Mouse (Mus musculus) embryonic facial prominence, embryonic 14.5 days (tissue): ENCODE measurements at regions not wholly inside any gene's neighbourhood (a gene's known extent, or its start where the extent isn't known, plus 50 kb on each side); places are given as distances from the start of the nearest gene placed in this dataset.

Experiments
- ATAC-seq: fragments of 200-750 bp; cut with Nextera tagmentation; 2 replicates; pipeline ENCODE4 v1.8.0; 2017; ENCODE audit warnings: low read depth, moderate number of reproducible peaks, moderate TSS enrichment
- DNase-seq: peaks from one replicate; pipeline ENCODE4 v3.0.0-alpha.2; 2015; ENCODE audit warnings: low spot score
- H3K27ac ChIP-seq: fragments of 300-500 bp; sonication (generic); replicated peaks from 2 replicates; pipeline ENCODE4 v1.5.1; 2014; ENCODE audit warnings: low read depth, mild to moderate bottlenecking, low read length, moderate library complexity
- H3K27me3 ChIP-seq: fragments of 300-500 bp; sonication (generic); replicated peaks from 2 replicates; pipeline ENCODE4 v1.6.1; 2014; ENCODE audit warnings: low read length; ENCODE audit not compliant: control insufficient read depth, insufficient read depth
- H3K36me3 ChIP-seq: fragments of 300-500 bp; sonication (generic); 2 replicates; pipeline ENCODE4 v1.6.1; 2014; ENCODE audit warnings: low read length, mixed read lengths; ENCODE audit not compliant: control insufficient read depth, insufficient read depth
- H3K4me1 ChIP-seq: fragments of 300-500 bp; sonication (generic); 2 replicates; pipeline ENCODE4 v1.6.1; 2014; ENCODE audit warnings: antibody characterized with exemption, low read length; ENCODE audit not compliant: control insufficient read depth, insufficient read depth
- H3K4me2 ChIP-seq: fragments of 300-500 bp; sonication (generic); 2 replicates; pipeline ENCODE4 v1.6.1; 2014; ENCODE audit warnings: low read depth, mild to moderate bottlenecking, low read length, moderate library complexity, mixed read lengths
- H3K4me3 ChIP-seq: fragments of 300-500 bp; sonication (generic); 2 replicates; pipeline ENCODE4 v1.5.1; 2014; ENCODE audit warnings: low read depth, mild to moderate bottlenecking, low read length
- H3K9ac ChIP-seq: fragments of 300-500 bp; sonication (generic); 2 replicates; pipeline ENCODE4 v1.6.1; 2014; ENCODE audit warnings: low read depth, mild to moderate bottlenecking, low read length, moderate library complexity, mixed read lengths
- H3K9me3 ChIP-seq: fragments of 300-500 bp; sonication (generic); 2 replicates; pipeline ENCODE4 v1.6.1; 2016; ENCODE audit warnings: low read length; ENCODE audit not compliant: control insufficient read depth
- WGBS: fragments of 180-500 bp; shearing (Covaris S2); extraction: QIAGEN DNeasy Blood & Tissue Kit; methylation state at CpG from one replicate; pipeline ENCODE4 v1.1.7; 2014; 5-methylcytosine and 5-hydroxymethylcytosine counted together

DNA sequence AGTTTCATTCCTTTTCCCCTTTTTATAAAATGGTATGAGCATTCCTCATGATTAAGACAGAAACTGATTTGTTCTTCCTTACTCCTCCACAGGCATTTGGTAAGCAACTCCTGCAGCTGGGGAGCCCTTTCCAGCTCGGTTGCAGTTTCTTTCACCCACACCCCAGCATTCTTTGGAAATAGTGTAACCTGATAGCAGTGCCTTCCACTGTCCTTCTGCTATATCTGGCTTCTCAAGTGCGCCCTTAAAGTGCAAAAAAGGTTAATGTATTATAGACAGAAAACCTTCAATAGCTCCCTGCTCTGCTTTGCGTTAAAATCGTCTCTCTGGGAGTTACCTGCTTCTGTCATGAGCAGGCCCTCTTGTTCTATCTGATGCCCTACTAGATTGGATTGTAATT, 278.0 kb downstream of the Epha7 start:
- Histone ChIP-seq H3K4me3 (no peak overlapping the region), H3K4me2 (no peak overlapping the region), H3K9me3 (no peaks in the 10 kb centered on the region), H3K36me3 (no peaks in the 10 kb centered on the region), H3K27ac (no peak overlapping the region), H3K27me3 (no peaks in the 10 kb centered on the region), H3K9ac (no peak overlapping the region), H3K4me1 (0 out of 2 replicates have a peak, but pooled peaks cover 3% of the 10 kb centered on the region)
- DNase-seq (peak; percentile 18), ATAC-seq (no peak)
- WGBS: 17% methylated on average over 4 of the region's 4 CpGs

DNA sequence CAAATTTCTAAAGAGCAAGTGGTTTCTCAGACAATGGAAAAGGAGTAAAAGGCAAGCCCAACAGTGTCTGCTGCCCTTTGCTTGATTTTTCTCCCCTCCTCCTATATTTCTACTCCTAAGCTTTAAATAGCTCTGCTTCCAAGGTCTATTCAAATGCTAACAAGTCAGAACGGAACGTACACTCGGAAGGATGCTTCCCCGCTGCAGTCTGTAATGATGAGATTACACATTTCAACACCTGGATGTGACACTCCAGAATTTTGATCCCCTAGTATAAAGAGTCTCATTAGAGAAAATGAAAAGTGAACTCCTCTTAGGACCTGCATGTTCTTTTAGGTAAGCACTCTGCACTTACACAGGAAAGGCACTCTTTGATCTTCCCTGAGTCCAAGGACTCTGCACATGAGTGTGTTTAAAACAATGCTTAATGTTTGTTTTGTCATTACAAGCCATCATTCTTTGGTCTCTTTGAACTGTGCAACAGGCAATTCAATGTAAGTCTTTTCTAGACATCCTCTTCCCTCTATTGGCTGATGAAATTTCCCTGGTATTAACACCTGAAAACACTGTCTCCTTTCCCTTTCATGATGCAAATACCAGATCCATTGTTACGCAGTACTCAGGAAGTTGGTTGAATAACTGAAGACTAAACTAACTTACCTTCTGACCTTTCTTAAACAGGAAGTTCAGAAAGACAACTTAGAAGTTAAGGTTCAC, 278.7 kb downstream of the Epha7 start:
- DNase-seq: peak; percentile 42
- ATAC-seq: peak; percentile 62; the same call in 1 of the 2 replicates
- Histone ChIP-seq H3K27ac (no peak overlapping the region), H3K4me3 (no peak overlapping the region), H3K4me2 (no peak overlapping the region), H3K9ac (no peak overlapping the region), H3K27me3 (no peaks in the 10 kb centered on the region), H3K36me3 (no peaks in the 10 kb centered on the region), H3K4me1 (0 out of 2 replicates have a peak, but pooled peaks cover 3% of the 10 kb centered on the region), H3K9me3 (no peaks in the 10 kb centered on the region)
- 52% methylated on average over 5 of the region's 5 CpGs for WGBS

DNA sequence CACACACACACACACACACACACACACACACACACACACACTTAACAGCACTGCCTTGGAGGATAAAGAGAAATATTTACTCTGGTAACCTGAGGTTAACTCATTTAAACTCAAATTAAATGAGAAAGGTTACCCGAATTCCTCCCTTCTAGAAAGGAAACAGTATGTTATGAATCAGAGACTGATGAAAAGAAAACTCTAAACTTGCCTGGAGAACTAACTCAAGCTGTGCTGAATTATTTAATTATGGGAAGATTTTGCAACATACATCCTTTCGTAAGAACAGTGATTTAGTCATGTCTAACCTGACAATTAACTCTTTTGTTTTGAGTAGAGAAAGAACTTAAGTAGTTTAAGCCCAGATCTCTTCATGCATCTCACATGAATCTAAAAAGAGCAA, 289.4 kb downstream of the Epha7 start:
- no peaks in the 10 kb centered on the region for H3K36me3 ChIP-seq
- H3K9me3 ChIP-seq: no peaks in the 10 kb centered on the region
- 27% methylated on average over 2 of the region's 2 CpGs for WGBS
- no peak overlapping the region for H3K4me2 ChIP-seq
- no peak overlapping the region for H3K4me3 ChIP-seq
- no peak overlapping the region for H3K27ac ChIP-seq
- ATAC-seq (0 out of 2 replicates have a peak, but pooled peaks have one; percentile 12), DNase-seq (no peak)
- H3K9ac ChIP-seq: no peak overlapping the region
- H3K27me3 ChIP-seq: no peaks in the 10 kb centered on the region
- H3K4me1 ChIP-seq: no peaks in the 10 kb centered on the region

DNA sequence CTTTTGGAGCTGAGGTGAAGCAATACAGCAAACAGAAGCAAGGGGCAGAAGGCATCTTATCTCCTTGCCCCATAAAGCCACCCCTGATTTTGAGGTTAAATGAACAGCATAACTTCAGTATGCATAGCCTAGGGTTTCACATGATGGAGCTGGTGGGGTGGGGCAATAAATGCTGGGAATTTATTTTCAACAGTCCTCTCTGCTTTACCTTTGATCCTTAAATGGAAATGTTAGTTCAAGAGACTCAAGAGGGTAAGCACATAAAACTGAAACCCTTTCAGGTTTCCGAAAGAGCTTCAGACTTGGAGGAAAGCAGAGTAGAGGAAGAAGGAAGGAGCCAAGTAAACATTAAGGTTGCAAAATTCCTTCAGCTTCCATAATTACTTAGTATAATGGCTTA, 290.5 kb downstream of the Epha7 start:
- WGBS: 59% methylated on average over 1 of the region's 1 CpGs
- H3K9me3 ChIP-seq: no peaks in the 10 kb centered on the region
- DNase-seq (no peak), ATAC-seq (no peak)
- no peak overlapping the region for H3K9ac ChIP-seq
- no peaks in the 10 kb centered on the region for H3K27me3 ChIP-seq
- no peaks in the 10 kb centered on the region for H3K4me1 ChIP-seq
- H3K27ac ChIP-seq: no peak overlapping the region
- no peaks in the 10 kb centered on the region for H3K36me3 ChIP-seq
- no peak overlapping the region for H3K4me3 ChIP-seq
- no peak overlapping the region for H3K4me2 ChIP-seq

DNA sequence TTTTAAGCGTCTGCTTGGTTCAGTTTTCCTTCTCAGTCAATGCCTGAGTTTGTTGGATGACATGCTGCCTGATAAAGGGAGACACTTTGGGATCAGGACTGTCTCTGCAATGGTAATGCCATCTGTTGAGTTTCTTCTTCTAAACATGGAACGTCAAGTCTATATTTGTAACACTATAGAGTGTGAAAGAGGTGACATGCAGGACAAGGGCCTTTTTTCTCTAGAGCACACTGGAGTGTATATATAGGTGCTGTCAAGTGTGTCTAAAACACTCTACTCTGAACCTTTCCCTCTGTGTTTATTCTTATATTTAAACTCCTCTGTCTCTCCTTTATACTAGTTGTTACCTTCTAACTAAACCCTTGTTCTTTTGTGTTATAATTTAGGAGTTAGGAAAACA, 299.6 kb downstream of the Epha7 start:
- H3K9me3 ChIP-seq: no peaks in the 10 kb centered on the region
- H3K27me3 ChIP-seq: no peaks in the 10 kb centered on the region
- no peak overlapping the region for H3K9ac ChIP-seq
- H3K4me1 ChIP-seq: no peaks in the 10 kb centered on the region
- DNase-seq (no peak), ATAC-seq (no peak)
- no peaks in the 10 kb centered on the region for H3K36me3 ChIP-seq
- no peak overlapping the region for H3K4me2 ChIP-seq
- no peak overlapping the region for H3K4me3 ChIP-seq
- no peak overlapping the region for H3K27ac ChIP-seq
- 90% methylated on average over 2 of the region's 2 CpGs for WGBS

DNA sequence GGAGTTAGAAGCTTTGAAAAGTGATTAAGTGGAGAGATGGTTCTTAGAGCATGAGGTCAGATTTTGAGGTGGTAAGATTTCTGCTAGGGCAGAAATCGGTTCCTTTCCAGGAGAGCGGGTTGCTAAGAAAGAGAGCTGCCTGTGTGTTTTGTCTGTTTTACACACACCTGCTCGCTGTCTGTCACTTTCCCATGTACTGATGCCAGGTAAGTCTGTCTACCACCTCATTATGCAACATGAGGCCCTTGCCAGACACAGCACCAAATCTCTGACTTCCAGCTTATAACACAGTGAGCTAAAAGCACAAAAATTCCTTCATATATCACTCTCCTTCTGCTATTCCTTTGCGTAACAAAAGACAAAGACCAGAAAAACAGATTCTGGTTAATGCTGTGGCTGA, 304.1 kb downstream of the Epha7 start:
- Histone ChIP-seq H3K4me1 (peaks cover 16% of the 10 kb centered on the region), H3K27ac (no peak overlapping the region), H3K27me3 (no peaks in the 10 kb centered on the region), H3K9ac (no peak overlapping the region), H3K4me2 (no peak overlapping the region), H3K9me3 (no peaks in the 10 kb centered on the region), H3K4me3 (no peak overlapping the region), H3K36me3 (no peaks in the 10 kb centered on the region)
- WGBS: 84% methylated on average over 4 of the region's 4 CpGs
- ATAC-seq (no peak), DNase-seq (no peak)

DNA sequence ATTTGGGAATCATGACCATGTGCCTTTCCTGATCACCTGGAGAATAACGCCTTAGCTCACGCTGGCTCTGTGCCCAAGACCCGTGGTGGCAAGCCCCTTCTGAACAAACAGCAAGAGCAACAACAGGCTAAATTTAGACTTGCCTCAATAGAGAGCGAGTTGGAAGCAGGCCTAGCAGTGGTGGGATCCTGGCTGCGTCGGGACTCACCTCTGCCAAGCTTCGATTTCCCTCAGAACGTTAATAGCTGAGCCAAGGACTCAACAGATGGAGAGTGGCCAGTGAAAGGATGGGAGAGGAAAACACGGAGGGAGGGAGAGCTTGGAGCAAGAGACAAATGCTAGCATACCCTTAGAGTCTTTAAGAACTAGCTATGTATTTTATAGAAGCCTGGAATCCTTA, 305.0 kb downstream of the Epha7 start:
- 34% methylated on average over 9 of the region's 9 CpGs for WGBS
- Histone ChIP-seq H3K4me3 (no peak overlapping the region), H3K4me2 (0 out of 2 replicates have a peak overlapping the region, but pooled peaks have one; percentile 10), H3K9ac (no peak overlapping the region), H3K4me1 (peaks cover 16% of the 10 kb centered on the region), H3K27ac (no peak overlapping the region; the same call in 1 of the 2 replicates), H3K36me3 (no peaks in the 10 kb centered on the region), H3K9me3 (no peaks in the 10 kb centered on the region), H3K27me3 (no peaks in the 10 kb centered on the region)
- DNase-seq (peak; percentile 89), ATAC-seq (peak; percentile 78; the same call in 1 of the 2 replicates)

DNA sequence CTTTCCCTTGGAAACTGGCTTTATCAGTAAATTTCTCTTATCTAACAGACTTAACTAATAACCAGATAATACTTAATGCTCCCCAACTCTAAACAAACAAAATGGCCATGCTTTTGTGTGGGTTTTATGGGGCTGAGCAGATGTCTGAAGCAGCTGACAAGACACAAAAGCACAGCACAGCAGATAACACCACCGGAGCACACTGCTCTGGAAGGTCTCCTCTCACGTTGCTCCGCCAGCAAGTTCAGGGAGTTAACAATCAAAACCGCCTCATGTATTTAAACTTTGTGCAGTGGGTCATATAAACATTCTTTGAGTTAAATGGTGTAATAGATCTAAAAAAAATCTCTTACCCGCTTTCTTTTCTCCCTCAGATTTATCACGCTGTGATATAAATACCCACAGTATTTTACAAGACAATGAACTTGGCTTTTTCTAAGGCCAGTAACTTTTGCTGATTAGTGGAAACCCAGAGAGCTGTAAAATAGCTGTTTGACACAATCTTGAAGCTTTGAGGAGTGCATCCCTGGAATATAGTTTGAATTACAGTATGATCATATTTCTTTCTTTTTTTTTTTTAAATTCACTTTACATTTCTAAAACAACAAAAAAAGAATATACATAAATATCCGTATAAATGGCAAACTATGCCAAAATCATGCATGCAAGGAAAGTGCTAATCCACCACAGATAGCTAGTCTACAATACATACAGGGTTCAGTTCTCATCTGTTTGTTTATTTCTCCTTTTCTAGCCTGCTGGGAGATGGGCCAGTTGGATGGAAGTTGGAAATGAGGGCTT, 305.9 kb downstream of the Epha7 start:
- DNase-seq (peak; percentile 46), ATAC-seq (no peak)
- no peak overlapping the region for H3K27ac ChIP-seq
- H3K36me3 ChIP-seq: no peaks in the 10 kb centered on the region
- peaks cover 16% of the 10 kb centered on the region for H3K4me1 ChIP-seq
- 39% methylated on average over 7 of the region's 7 CpGs for WGBS
- H3K27me3 ChIP-seq: no peaks in the 10 kb centered on the region
- no peak overlapping the region for H3K9ac ChIP-seq
- no peak overlapping the region for H3K4me3 ChIP-seq
- H3K4me2 ChIP-seq: no peak overlapping the region
- no peaks in the 10 kb centered on the region for H3K9me3 ChIP-seq
